Mouse (Mus musculus) cerebellum, adult 2 months (tissue): Measurements from ENCODE around the gene Smarcd3. TPM values are rescaled to one million over a fixed set of nuclear protein-coding genes. Genes with fewer than 3 reads are reported as not detected.

ENCODE experiments used
- DNase-seq, 2 experiments: peaks; one replicate each; pipeline ENCODE4 v3.0.0; 2021
- H3K27ac ChIP-seq: fragments of 200-500 bp; 2 replicates; pipeline ENCODE4 v1.5.1; 2012; ENCODE audit warnings: low read length, control low read depth, inconsistent platforms; ENCODE audit not compliant: insufficient read depth
- H3K27me3 ChIP-seq: fragments of 200-500 bp; 2 replicates; pipeline ENCODE4 v1.6.1; 2012; ENCODE audit warnings: inconsistent platforms, mild to moderate bottlenecking, low read length, moderate library complexity; ENCODE audit not compliant: control insufficient read depth, insufficient read depth
- H3K4me1 ChIP-seq: fragments of 200-500 bp; 2 replicates; pipeline ENCODE4 v1.6.1; 2011; ENCODE audit warnings: low read length; ENCODE audit not compliant: control insufficient read depth, insufficient read depth
- H3K4me3 ChIP-seq: fragments of 200-500 bp; replicated peaks from 2 replicates; pipeline ENCODE3; 2011; ENCODE audit warnings: mild to moderate bottlenecking, low read depth, low read length, control low read depth; ENCODE audit not compliant: insufficient read depth
- CTCF ChIP-seq: fragments of 200-500 bp; IDR thresholded peaks from 2 replicates; pipeline ENCODE4 v1.5.1; 2011; ENCODE audit warnings: low read depth, mild to moderate bottlenecking, control low read depth, low read length, moderate library complexity, borderline replicate concordance; ENCODE audit not compliant: insufficient read depth
- POLR2A ChIP-seq: fragments of 200-500 bp; IDR thresholded peaks from 2 replicates; pipeline ENCODE4 v1.6.1; 2011; ENCODE audit warnings: low read length, control low read depth, borderline replicate concordance; ENCODE audit not compliant: insufficient read depth
- WGBS: fragments of 180-500 bp; shearing (Covaris S2); methylation state at CpG from one replicate; pipeline ENCODE4 v1.1.7; 2018; 5-methylcytosine and 5-hydroxymethylcytosine counted together
- polyA plus RNA-seq: library from polyadenylated mRNA; depleted of rRNA; stranded (reverse); fragments of >200 nt; gene quantifications from 2 replicates; pipeline ENCODE4 v1.2.3, GENCODE M21; 2012

Smarcd3 gene
- polyA plus RNA-seq, 1 experiment: 102 TPM

DNA sequence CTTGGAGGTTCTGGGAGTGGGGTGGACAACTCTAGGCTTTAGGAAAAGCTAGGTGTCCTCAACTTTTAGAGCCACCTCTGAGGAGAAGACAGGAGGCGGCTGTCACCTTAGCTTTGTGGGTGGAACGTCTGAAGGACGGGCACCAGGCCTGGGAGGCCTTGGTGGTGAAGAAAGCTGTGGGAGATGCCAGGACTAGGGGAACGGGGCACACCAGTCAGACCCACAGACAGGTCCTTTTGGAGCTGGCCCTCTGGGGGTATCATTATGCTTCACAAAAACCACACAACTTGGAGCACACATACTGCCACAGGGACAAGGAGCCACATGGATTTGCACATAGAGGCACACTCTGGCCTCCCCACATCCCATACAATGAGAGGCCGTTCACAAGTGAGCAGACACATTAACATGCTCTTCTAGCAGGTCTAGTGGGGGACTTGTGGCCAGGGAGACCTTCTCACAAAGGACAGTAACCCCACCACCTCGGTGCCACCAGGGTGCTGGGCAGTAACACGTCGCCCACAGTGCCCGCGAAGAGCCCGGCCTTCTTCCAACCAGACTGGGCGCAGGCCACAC lies 20.0 kb downstream of the Smarcd3 start:
- TF ChIP-seq CTCF (no peak), POLR2A (no peak)
- Histone ChIP-seq H3K4me3 (peak overlapping the region; percentile 76), H3K4me1 (peaks cover 23% of the 10 kb centered on the region), H3K27ac (peak overlapping the region; percentile 65), H3K27me3 (no peaks in the 10 kb centered on the region)
- DNase-seq: no peak
- 30% methylated on average over 12 of the region's 12 CpGs for WGBS

DNA sequence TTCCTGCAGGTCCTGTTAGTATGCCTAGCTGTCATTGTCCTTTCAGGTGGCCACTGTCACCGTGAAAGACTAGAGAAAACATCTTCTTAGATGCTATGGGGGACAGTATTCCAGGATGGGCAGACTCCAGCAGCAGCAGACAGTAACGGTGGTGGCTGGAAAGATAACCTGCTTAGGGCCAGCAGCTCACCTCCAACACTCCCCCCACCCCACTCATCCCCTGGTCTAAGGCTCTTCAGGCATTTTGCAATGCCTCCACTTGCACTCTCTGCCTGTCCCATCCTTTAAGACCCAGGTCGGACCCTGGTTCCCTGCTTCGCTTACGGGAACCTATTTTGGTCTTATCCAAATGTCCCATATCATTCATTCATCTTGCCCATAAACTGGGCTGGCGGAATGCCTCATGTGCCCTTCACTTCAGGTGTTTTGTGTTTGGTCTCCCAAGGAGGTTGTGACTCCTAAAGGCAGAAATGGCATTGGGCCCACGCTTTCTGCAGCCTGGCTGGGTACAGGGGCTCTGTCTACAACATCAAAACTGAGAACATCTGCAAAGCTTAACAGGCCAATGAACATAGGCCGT lies 20.7 kb downstream of the Smarcd3 start:
- Histone ChIP-seq H3K27ac (0 out of 2 replicates have a peak overlapping the region, but pooled peaks have one; percentile 65), H3K4me1 (peaks cover 26% of the 10 kb centered on the region), H3K27me3 (no peaks in the 10 kb centered on the region), H3K4me3 (no peak overlapping the region)
- no peak for DNase-seq
- WGBS: 87% methylated on average over 8 of the region's 8 CpGs
- TF ChIP-seq CTCF (no peak), POLR2A (no peak)

DNA sequence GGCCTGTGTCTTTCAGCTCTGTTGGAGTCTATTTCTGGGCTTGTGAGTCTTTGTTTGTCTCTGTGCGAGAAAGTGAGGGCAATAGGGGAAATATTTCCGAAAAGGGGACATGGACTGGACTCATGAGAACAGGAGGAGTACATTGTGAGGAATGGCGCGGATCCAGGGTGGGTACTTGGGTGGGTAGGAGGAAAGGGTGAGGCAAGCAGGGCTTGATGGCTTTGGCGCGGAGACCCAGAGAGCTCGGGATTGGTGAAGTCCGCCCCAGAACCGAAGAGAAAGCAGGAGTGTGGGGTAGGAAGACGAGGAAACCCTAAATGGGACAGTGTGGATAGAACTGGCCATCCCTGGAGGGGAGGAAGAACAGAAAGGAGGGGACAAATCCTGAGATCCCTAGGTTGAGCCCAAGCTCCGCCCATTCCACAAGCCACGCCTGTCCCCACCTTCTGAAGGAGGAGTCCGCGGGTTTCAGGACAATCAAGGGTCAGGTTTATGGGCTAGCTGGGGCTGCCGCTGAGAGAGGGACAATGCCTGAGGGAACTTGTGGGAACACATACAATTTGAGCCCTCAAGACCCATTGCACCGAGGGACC lies 21.4 kb downstream of the Smarcd3 start:
- WGBS: 29% methylated on average over 16 of the region's 16 CpGs
- no peak for TF ChIP-seq CTCF
- TF ChIP-seq POLR2A: peak; percentile 49; the same call in 1 of the 2 replicates
- Histone ChIP-seq H3K27ac (peak overlapping the region; percentile 70), H3K4me3 (peak overlapping the region; percentile 61), H3K4me1 (peaks cover 29% of the 10 kb centered on the region), H3K27me3 (no peaks in the 10 kb centered on the region)
- peak; percentile 70 to 76 for DNase-seq

DNA sequence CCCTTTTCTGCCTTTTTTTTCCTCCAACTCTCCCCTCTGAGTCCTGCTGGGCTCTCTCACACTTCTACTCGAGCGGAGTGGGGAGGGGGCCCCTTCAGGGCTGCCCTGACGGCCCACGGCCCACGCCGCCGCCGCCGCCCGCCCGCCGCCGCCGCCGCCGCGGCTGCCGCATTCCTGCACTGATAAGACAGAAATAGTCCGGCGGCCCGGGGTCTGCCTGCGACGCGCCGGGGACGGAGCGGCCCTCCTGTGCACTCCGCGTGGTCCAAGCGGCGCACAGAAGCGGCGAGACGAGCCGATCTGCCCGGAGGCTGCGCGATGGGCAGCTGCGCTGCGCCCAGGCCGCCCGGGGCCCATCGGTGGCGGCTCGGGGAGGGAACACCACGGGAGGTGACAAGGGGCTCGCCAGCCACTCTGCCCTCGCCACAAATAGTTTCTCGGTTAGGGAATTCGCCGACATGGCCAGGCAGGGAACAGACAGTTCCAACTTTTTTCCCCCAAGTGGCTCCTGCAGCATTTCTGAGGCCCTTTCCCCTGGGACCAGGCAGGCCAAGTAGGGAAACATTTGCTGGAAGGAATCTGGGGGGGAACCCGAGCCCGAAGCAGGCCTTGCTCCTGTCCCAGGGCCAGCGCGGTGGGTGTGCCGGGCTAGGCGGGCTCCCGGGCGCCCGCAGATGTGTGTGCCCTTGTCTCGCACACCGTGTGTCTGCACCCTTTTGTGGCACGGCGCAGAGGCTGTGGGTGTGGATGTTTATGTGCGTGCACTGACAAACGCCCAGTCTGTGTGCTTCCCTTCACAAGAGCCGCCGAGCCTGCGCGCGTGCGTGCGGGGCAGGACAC lies 22.1 kb downstream of the Smarcd3 start:
- peak overlapping the region; percentile 61 for H3K4me3 ChIP-seq
- 2% methylated on average over 73 of the region's 73 CpGs for WGBS
- H3K4me1 ChIP-seq: peaks cover 31% of the 10 kb centered on the region
- H3K27me3 ChIP-seq: no peaks in the 10 kb centered on the region
- peak; percentile 50 to 62 for DNase-seq
- TF ChIP-seq CTCF (no peak), POLR2A (no peak)
- peak overlapping the region; percentile 70 for H3K27ac ChIP-seq

DNA sequence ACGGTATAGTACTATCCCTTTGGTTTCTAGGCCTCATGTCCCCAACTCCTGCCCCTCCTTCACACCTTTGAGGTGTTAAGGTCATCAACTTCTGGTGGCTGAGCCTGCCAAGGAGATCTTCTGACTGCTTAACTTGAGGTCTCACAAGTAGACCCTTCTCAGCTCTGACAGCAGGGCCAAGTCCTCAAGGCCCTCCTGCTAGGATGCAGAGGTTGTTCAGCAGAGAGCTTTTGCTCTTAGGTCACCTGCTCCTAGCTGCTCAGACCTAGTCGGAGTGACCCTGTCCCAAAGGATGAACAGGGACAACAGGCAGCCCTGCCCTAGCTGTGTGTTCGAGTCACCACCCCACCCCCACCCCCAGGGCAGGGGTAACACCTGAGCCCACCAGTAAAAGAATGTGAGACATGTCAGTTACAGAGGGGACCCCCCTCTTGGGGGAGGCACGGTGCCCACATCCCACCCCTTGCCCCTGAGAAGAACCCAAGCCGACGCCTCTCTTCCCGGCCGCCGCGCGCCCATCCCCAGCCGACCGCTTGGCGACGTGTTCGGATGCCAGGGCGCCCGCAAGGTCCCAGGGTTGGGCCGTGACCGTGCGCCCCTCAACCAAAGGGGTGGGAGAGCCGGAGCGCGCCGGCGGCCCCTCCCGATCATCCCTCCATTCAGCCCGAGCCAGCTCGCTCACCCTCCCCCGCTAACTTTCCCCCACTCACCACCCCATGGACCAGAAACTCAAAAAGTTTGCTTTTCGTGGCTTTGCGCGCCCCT lies 23.0 kb downstream of the Smarcd3 start:
- Histone ChIP-seq H3K4me1 (peaks cover 40% of the 10 kb centered on the region), H3K4me3 (peak overlapping the region; percentile 61), H3K27me3 (no peaks in the 10 kb centered on the region), H3K27ac (no peak overlapping the region)
- TF ChIP-seq CTCF: no peak
- peak in 1 of 2 experiments; percentile 31 for DNase-seq
- WGBS: 8% methylated on average over 33 of the region's 33 CpGs

DNA sequence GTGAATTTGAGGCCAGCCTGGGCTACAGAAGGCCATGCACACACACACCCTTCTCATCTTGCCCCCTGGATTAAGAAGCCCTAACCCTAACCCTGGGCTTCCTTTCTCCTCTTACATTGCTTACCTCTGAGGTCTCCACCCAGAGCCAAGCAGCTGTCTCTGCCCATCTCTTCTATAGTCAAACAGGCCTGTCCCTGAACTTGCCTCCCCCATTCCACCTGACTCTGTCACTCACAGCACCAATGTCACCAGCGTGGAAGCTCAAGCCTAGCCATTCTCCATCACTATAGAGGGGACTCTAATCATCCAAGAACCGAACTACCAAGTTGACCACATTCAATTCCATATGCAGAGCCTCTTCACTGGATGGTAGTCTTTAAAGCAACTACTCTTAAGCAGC lies 24.0 kb downstream of the Smarcd3 start:
- Histone ChIP-seq H3K4me3 (no peak overlapping the region), H3K27ac (no peak overlapping the region), H3K27me3 (no peaks in the 10 kb centered on the region), H3K4me1 (peaks cover 32% of the 10 kb centered on the region)
- TF ChIP-seq POLR2A (no peak), CTCF (no peak)
- peak in 1 of 2 experiments; percentile 8 for DNase-seq
- 94% methylated on average over 2 of the region's 2 CpGs for WGBS

DNA sequence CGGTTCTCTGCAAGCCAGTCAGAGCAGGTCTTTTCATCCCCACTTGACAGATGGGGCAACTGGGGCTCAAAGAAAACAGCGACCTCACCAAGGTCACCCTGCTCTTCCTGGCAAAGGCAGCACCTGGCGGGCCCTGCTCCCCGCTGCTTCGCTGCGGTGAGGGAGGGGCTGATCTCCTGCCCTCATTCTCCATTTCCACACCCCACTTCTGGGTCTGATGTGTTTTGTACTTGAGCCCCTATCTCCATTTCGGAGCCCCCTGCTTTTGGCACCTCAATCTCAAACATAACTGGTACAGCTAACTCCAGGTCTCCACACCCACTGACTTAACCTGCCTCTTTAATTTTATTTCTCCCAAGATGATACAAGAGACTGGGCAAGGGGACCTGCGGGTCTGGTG lies 25.1 kb downstream of the Smarcd3 start:
- Histone ChIP-seq H3K27me3 (no peaks in the 10 kb centered on the region), H3K27ac (no peak overlapping the region), H3K4me1 (peaks cover 32% of the 10 kb centered on the region), H3K4me3 (no peak overlapping the region)
- WGBS: 37% methylated on average over 8 of the region's 8 CpGs
- TF ChIP-seq POLR2A: no peak
- no peak for DNase-seq
